Mouse (Mus musculus): ENCODE results near the gene Pak3.
"Not testable (repeated sequence)": the region's sequence is repeated elsewhere in the genome, so short reads cannot be mapped to it uniquely, and the experiment has no call there.

Gene Pak3

GRCm38 (mm10) chrX:143518168-143518901 is at the start of gene Pak3:
Gene Pak3, plus strand, starts transcription at chrX:143518591.
- DNase-seq, result peak; percentile 30

- peak; percentile 100 for DNase-seq
Measured at GRCm38 (mm10) chrX:143482866-143483265, 35.5 kb upstream of the Pak3 start.

GRCm38 (mm10) chrX:143501053-143501695 is 17.2 kb upstream of the Pak3 start:
- no peak for DNase-seq

GRCm38 (mm10) chrX:143501776-143502365 is 16.5 kb upstream of the Pak3 start:
- no peak for DNase-seq

GRCm38 (mm10) chrX:143518917-143519316 is 526 bp downstream of the Pak3 start:
- DNase-seq, result peak; percentile 37

- DNase-seq, result not testable (repeated sequence)
Measured at GRCm38 (mm10) chrX:143519454-143519853, 1.1 kb downstream of the Pak3 start.

- DNase-seq, result no peak
Measured at GRCm38 (mm10) chrX:143520195-143520594, 1.8 kb downstream of the Pak3 start.

- no peak for DNase-seq
Measured at GRCm38 (mm10) chrX:143532331-143532730, 13.9 kb downstream of the Pak3 start.

GRCm38 (mm10) chrX:143533574-143533973 is 15.2 kb downstream of the Pak3 start:
- no peak for DNase-seq

GRCm38 (mm10) chrX:143542756-143543155 is 24.4 kb downstream of the Pak3 start:
- peak; percentile 1 for DNase-seq

GRCm38 (mm10) chrX:143543186-143543793 is 24.9 kb downstream of the Pak3 start:
- DNase-seq, result peak; percentile 59

GRCm38 (mm10) chrX:143573691-143574090 is 55.3 kb downstream of the Pak3 start:
- DNase-seq, result no peak

- no peak for DNase-seq
Measured at GRCm38 (mm10) chrX:143579925-143580324, 61.5 kb downstream of the Pak3 start.

GRCm38 (mm10) chrX:143580458-143580959 is 62.1 kb downstream of the Pak3 start:
- no peak for DNase-seq

GRCm38 (mm10) chrX:143606877-143607449 is 88.6 kb downstream of the Pak3 start:
- peak; percentile 1 for DNase-seq

GRCm38 (mm10) chrX:143618734-143619133 is 100.3 kb downstream of the Pak3 start:
- DNase-seq, result peak; percentile 13

GRCm38 (mm10) chrX:143627767-143628166 is 109.4 kb downstream of the Pak3 start:
- no peak for DNase-seq

- no peak for DNase-seq
Measured at GRCm38 (mm10) chrX:143643936-143644335, 125.5 kb downstream of the Pak3 start.

GRCm38 (mm10) chrX:143644807-143645206 is 126.4 kb downstream of the Pak3 start:
- no peak for DNase-seq

- peak; percentile 55 for DNase-seq
Measured at GRCm38 (mm10) chrX:143654308-143655176, 136.2 kb downstream of the Pak3 start.

GRCm38 (mm10) chrX:143655177-143655492 is 136.7 kb downstream of the Pak3 start:
- DNase-seq, result no peak
